Mouse (Mus musculus): Measurements from ENCODE around the gene Adamtsl4.
A peak's percentile ranks its signal among the peaks of the same experiment; 100 is the strongest.

The Adamtsl4 gene

DNA sequence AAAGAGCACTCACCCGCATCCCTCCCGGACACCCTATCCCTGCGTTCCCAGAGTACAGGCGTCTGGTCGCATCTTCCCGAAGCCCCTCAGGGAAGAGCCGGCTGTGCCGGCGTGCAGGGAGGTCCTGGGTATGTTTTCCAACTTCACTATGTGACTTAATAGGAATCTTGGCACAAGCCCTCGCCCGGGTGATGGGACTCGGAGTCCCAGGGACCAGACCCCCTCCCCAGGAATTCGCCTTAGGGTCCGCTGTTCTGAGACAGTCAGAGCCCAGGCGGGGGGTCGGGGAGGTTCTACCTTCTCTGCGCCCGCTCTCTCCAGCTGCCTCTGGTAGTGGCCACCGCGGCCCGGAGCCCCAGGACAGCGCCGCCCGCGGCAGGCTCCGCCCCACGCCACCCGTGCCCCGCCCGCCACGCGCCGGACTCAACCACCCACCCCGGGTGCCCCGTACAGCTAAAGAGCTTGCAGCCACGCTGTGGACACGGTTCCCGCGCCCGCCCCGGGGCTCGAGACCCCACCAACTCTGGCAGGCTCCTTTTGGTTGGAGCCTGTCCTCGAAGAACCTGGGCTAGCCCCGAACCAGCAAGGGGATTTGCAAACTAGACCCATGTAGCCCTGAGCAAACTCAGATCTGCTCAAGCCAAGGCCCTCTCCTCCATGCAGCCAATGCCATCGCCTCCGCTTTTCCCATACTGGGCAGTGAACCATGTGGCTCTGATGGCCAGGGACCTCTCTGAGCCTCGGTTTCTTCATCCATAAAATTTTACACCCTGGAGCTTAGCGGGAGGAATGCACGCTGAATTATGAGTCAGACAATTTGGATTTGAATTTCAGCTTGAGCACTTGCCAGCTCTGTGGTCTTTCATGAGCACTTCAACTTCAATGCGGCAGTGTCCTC is at the start of gene Adamtsl4:
TSS of gene Adamtsl4 (minus strand) at position 394 of the 898 bp plus-strand sequence.
- peak; percentile 40 for DNase-seq

DNA sequence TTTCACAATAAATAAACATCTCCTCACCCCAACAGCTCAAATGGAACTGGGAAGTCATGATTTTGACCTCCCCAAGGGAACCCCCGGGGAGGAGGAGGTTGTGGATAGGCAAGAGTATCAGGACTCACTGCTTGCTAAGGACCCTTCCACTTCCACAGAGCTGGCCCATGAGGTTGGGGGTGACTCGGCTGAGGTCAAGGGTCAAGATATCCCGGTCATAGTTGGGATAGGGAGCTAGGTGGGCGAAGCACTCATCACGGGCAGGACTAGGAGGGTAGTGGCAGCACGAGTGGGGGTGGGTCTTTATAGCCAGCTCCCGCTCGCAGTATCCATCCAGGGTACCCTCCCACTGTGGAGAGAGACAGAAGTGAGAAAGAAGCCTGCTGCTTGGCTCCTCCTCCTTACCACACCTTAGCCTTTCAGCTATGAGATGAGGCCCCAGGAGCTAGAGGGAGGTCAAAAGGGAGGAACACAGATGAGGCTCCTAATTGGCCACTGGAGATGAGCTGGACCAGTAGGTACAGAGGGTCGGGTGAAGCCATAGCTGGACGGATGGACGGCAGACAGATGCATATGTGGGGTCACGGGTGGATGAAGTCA is 47.5 kb upstream of the Adamtsl4 start:
- no peak for DNase-seq

DNA sequence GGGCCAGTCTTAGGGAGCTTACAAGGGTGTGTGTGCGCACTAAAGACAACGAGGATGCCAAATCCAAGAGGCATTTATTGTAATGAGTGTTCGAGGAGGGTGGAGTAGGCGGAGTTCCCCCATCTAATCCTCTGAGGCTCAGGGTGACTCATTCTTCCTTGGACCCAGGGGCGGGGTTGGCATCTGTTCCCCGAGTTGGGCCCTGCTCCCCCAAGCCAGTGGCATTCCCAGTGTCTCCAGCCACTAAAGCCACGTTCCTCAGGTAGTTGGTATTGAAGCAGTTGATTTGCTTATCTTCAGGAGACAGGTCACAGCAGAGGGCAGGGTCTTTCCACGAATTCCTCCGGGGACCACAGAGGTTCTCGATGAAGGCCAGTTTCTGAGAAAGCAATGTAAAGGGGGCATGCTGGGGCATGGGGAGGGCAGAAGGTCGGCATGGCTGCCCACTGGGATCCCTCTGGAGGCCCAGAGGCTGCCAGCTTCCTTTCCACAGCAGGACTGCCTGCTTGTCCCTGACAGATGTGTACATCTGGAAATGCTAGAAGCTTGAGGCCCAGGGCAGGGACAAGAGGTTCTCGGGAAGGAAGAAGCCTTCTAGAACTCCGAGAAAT is 46.5 kb upstream of the Adamtsl4 start:
- DNase-seq, result no peak

DNA sequence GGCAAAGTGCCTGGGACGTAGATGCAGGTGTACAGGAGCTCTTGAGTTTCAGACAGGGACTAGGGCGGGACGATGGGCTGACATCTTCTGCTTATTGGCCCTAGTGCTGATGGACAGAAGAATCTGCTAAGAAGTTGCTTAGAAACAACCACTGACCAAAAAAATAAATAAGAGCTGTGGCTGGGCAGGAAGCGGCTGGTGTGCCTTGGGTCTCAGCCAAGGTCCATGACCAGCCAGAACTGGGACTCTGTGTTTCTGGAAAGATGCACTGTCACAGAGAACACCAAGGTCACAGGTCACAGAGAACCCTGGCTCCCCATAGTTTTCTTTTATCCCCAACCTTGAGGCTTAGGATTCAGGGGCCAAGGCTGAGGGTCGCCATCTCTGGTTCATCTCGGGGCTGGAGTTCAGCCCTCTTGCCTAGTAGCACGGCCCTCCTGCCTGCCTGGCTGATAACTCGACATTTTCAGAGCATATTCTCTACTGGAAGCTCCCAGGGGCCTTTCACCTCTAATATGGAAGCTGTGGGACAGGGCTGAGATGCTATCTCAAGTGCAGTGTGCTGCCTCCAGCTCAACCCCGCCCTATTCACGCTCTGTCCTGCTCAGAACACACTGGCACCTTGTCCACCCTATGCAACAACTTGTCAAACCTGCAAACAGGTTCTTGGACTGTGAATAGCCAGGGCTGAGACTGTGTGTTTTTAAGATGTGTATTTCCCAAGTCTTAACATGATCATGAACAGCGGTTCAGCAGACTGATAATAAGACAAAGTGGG is 45.2 kb upstream of the Adamtsl4 start:
- DNase-seq, result no peak

DNA sequence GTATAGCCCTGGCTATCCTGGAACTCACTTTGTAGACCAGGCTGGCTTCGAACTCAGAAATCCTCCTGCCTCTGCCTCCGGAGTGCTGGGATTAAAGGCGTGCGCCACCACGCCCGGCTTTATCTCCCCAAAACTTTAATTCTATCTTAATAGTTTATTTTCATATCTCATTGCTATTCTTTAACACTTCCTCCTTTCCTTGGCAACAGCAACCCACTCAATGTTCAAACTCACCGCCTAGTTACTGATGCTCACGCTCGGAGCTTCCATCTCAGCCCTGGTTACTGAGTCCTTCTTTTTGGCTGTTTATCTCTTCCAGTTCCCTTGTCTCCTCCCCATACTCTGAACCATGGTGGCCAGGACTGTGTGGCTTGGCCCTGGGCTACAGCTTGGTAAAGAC is 44.6 kb upstream of the Adamtsl4 start:
- DNase-seq, result no peak

DNA sequence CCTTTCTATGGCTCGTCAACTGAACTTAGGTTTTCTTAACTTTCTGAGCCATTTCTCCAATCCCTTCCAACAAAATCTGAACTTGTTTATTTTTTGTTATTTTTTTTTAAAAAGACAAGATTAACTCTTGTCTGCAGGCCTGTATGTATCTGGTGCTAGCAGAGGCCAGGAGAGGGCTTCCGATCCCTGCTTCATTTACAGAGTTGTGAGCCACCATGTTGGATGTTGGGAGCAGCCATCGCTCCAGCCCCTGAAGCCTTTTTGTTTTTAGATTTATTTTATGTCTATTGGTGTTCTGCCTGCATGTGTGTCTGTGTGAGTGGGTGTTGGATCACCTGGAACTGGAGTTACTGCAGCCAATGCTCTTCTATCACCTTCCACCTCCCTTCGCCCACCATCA is 44.1 kb upstream of the Adamtsl4 start:
- no peak for DNase-seq

DNA sequence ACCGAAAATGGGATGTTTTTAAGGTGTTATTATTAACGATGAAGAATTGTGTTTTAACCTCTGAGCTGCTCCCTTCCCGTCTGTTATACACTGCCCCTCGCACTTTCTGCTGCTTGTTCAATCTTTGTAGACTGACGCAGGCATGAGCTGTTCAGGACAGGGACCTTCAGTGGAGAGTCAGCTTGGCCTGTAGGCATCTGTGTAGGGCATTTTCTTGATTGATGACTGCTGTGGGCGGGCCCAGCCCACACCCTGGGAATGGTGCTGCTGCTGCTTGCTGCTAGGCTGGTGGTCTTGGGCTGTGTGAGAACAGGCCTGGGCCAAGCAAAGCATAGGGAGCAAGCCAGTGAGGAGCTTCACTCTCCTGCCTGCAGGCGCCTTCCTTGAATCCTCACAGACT is 42.7 kb upstream of the Adamtsl4 start:
- no peak for DNase-seq

DNA sequence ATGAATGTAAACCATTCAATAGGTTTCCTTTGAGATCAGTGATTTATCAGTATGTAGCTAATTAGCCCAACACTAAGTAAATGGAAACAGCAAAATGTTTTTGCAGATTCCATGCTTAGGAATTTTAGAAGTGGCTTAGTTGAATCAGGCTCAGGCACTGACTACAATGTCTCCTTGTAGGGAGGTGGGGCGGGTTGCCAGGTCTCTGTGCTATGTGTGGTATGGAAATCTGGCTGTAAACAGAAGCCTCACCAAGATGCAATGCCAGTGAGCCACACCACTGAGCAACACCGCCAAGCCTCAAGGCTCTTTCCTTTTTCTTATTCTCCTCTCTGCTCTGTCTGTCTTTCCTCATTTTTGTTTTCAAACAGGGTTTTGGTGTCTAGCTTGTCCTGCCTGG is 41.2 kb upstream of the Adamtsl4 start:
- no peak for DNase-seq

DNA sequence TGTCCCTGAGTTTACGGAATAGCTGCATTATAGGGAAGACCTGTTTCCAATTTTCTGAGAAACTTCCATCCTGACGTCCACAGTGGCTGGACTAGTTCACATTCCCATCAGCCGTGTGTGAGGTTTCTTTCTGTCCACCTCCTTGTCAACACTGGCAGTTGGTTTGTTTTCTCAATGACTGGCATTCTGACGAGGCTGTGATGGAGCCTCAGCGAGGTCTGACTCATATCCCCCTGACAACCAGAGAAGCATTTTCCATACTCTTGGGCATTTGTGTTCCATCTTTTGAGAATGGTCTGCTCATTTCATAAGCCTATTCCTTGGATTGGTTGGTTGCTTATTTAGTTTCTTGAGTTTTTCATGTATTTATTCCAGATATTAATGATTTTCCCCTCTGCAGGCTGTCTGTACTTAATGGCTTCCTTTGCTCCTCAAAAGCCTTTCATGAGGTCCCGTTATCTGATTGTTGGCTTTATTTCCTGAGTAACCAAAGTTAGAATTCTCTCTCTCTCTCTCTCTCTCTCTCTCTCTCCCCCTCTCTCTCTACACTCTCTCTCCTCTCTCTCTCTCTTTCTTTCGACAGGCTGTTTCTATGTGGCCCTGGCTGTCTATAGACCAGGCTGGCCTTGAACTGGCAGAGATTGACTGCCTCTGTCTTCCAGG is 39.1 kb upstream of the Adamtsl4 start:
- no peak for DNase-seq

DNA sequence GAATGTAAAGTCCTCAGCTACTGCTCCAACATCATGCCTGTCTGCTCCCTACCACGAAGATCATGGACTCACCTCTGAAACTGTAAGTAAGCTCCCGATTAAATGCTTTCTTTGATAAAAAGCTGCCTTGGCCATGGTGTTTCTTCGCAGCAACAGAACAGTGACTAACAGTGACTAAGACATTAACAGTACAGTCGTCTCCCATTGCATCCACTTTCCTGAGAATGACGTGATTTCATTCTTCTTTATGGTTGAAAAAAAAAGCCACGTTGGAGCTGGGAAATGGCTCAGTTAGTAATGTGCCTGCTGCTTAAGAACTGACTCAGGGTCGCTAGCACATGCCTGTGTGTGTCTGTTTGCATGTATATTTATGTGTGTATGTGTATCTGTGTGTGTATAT is 38.1 kb upstream of the Adamtsl4 start:
- DNase-seq, result no peak

DNA sequence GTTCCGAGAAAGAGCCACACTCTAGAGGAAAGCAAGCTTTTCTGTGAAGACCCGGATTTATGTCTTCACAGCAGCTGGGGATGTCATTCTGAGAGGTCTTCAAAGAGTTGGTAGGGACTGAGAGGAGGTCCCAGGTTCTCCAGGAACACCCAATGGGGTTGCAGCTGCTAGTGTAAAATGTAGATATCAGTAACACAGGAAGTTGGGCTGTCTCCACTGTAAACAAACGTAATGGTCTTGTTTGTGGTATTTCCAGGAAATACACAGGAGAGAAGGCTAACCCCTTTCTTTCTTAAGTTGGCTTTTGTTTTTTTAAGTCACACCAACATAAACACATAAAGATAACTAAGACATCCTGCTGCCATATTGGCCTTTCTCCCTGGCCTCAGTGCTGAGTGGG is 34.7 kb upstream of the Adamtsl4 start:
- no peak for DNase-seq

DNA sequence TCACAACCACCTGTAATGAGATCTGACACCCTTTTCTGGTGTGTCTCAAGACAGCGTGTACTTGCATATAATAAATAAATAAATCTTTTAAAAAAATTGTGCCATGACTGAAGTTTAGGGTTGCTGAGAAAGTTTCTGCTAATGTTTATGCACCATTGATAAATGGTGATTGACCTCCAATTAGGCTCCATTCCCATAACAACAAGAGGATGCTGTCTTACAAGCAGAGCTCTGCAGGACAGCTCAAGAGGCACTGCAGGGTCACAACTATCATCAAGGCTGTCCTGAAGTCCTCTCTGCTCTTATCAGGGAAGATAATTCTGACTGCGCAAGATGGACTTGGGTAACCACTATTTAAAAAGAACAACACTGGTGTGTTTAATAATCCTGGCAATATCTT is 30.4 kb upstream of the Adamtsl4 start:
- no peak for DNase-seq

DNA sequence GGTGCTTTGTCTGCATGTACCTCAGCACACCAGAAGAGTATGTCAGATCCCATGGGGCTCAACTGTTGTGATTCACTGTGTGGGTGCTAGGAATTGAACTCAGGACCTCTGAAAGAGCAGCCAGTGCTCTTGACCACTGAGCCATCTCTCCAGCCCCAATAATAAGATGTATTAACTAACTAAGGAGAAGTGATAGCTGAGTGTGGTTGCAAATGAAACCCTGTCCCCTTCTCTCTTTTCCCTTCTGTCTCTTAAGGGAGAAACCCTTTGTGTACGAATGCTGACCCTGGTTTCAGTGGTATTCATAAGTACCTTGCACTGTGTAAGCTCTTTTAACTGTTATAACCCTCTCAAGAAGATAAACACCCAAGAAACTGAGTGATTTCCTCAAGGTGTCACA is 28.4 kb upstream of the Adamtsl4 start:
- DNase-seq, result no peak

DNA sequence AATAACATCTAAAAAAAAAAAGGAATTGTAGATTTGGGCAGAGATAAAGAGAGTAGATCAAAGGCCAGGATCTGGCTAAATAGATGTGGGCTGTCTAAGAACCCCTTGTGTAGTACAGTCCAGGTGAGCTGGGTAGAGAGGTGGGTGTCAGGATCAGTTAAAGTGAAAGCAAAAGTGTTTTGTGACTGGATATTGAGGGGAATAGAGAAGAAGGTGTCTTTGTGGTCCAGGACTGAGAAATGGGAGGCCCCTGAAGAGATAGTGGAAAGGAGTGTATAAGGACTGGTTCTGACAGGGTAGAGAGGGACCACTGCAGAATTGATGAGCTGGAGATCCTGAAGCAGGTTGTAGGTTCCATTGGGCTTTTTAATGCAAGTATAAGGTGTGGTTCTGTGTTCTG is 22.2 kb upstream of the Adamtsl4 start:
- DNase-seq, result no peak

DNA sequence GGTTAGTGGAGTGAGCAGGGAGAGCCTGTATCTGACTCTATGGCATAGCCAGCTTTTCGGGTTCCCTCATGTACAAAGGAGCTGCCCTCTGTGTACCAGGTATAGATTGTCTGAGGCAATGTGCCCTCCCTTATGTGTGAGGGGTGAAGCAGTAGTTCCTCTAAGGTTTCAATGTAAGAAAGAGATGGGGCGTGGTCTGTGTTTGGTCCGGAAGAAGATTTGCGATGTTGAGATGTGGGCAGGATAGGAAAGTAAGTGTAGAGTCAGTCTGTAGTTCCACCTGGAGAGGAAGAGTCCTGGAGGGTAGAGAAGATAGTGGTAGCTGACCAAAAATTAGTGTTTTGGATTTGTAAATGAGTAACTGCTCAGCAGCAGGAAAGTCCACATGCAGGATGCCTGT is 21.3 kb upstream of the Adamtsl4 start:
- peak; percentile 17 for DNase-seq

DNA sequence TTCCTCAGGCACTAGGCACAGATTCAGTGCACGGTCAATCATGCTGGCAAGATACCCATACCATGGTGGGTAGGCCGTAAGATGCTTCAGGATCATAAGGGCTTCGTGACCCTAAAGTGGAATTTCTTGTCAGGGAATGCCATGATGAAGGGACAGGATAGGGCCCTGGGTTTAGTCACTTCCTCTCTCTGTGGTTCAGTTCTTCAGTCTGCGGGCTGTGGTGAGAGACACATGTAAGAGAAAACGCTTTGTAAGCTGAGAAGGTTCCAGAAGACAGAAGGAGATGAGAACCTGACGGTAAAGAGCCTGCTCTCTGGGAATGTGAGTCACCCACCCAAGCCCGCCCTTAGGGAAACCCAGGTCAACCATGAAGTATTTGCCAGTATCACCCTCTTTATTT is 19.8 kb upstream of the Adamtsl4 start:
- DNase-seq, result peak; percentile 42

DNA sequence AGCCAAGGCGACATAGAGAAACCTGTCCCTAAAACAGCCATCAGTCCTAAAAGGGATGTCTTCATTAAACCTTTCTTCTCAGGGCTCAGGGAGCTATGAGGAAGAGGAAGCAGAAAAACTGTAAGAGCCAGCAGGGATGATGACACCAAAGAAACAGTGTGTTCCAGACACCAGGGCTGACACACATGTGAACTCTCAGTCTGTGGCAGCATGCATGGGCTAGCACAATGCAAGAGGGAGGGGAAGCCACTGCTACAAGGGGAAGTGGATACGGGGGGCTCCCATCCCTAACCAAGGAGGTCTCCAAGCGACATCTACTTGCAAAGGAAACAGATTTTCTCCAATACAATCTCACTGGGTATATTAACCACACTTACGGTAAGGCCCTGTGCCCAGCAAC is 18.6 kb upstream of the Adamtsl4 start:
- no peak for DNase-seq

DNA sequence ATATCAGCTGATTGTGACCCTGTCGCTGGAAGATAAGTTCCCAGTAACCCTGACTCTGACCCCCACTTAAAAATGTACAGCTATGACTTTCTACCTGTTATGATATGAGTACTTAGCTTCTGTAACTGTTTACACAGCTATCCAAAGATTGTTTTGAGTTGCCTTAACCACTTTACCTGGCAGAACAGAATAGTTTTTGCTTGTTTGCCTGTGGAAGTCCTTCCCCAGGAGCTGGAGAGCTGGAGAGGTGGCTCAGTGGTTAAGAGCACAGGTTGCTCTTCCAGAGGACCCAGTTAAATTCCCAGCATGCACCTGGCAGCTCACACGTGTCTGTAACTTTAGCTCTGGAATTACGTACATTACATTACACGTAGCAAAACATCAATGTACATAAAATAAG is 16.9 kb upstream of the Adamtsl4 start:
- no peak for DNase-seq

DNA sequence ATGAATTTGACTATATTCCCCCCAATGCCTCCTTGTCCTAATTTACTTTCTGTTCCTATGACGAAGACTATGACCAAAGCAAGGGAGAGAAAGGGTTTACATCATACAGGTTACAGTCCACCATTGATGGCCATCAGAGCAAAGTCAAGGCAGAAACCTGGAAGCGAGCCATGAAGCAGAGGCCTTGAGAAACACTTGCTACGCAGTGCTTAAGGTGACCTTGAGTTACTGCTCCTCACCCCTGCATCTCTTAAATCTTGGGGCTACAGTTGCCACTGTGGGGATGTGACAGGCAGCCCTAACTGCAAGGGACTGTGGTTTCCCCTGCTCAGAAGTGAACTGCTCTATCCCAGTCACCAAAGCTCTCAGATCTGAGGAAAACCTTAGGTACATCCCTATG is 15.6 kb upstream of the Adamtsl4 start:
- DNase-seq, result no peak

DNA sequence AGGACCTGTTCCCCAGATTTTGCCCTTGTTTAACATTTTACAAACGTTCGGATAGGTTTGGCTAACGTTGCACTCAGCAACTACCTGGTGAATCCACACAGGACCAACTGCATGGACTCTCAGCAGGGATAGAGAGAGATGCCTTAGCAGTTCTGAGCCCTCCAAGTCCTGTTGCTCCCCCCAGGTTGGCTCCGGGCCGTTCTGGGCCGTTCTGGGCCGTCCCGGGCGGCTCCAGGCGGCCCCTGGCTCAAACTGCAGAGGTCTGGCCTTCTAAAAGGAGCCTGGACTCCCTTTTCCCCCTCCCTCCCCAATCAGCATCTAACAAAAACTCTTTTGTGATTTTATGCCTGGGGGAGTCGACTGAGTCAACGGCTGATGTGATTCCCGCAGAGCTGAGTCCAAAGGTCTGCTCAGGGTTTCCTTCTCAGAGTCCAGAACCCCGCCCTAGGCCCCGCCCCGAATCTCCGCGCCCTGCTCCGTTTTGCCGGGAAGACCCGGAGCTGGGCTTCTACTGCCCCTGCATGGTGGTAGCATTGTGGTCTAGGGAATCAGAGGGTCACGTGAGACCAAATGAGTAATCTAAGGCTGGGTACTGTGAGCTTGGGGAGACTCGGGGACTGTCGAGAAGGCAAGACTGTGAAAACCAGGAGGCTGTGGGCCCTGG is 14.3 kb upstream of the Adamtsl4 start:
- no peak for DNase-seq

DNA sequence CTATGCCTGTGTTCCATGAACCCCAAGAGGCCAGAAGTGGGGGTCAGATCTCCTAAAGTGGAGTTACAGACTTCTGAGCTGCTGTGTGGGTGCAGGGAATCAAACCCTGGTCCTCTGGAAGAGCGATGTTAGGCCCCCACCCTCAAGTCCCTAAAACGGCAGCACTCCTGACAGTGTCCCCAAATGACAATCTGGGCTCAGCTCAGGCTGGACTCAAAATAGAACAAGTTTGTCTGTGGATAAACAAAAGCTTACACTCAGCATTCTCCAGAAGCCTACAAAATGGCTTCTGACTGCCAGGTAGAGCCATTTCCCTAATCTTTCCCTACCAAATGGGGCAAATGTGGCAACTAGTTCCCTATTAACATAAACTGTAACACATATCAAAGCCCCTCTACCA is 13.4 kb upstream of the Adamtsl4 start:
- no peak for DNase-seq

DNA sequence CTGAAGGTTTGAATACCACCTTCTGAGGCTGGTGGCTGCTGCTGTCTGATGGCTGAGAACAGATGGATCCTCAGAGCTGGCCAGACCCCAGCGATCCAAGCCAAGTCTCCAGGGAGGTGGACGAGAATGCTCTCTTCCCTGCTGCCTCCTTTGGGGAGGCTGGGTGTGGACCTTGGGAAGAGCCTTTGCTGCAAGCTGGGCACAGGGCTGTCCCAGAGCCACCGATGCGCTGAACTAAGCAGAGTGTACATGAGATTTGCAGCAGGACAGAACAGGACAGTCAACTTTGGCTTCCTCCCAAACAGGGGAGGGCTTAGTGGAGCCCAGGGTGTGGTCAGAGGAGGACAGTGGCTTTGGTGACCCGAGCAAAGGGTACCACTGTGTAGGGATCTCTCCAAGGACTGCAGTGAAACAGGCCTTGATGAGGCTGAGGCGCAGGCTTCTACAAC is 12.5 kb upstream of the Adamtsl4 start:
- DNase-seq, result no peak
